ENCODE assay signal across 7 mouse cellular contexts in the genomic region with DNA sequence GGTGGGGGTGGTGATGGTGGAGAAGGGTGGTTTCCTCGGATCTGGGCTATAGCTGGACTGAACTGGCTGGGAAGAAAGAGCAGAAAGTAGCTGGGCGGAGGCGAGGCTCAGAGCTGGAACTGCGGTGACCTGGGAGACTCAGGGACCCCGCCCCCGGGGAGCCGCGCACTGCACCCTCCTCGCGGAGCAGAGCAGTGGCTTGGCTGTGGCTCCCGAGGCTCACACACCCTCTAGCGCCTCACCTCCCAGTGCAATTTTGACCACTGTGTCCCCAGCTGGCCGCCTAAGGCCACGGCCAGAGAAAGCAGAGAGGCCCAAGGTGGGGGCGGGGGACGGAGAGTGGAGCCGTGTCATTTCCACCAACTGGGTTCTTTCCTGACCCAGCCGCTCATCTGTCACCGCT. TPM values are rescaled to one million over a fixed set of nuclear protein-coding genes. Genes with fewer than 3 reads are reported as not detected.
DNase-seq lines count a peak whose midpoint lies in the region; ATAC-seq lines count a peak whose summit lies in the region.

No protein-coding gene starts in this region.

- H3K27me3 ChIP-seq in embryonic facial prominence, embryonic 13.5 days: peaks cover 67% of the 10 kb centered on the region
- H3K27me3 ChIP-seq in hindbrain, embryonic 12.5 days: peaks cover 58% of the 10 kb centered on the region
- peaks cover 74% of the 10 kb centered on the region for H3K27me3 ChIP-seq in midbrain, embryonic 10.5 days (ENCODE audit: low read depth, poor library complexity, severe bottlenecking)

- peak overlapping the region; percentile 44; the same call in 1 of the 2 replicates for H3K9ac ChIP-seq in embryonic facial prominence, embryonic 13.5 days
- peak overlapping the region; percentile 41 for H3K9ac ChIP-seq in hindbrain, embryonic 12.5 days

- no peaks in the 10 kb centered on the region for H3K36me3 ChIP-seq in embryonic facial prominence, embryonic 13.5 days
- H3K36me3 ChIP-seq in hindbrain, embryonic 12.5 days: no peaks in the 10 kb centered on the region
- no peaks in the 10 kb centered on the region for H3K36me3 ChIP-seq in midbrain, embryonic 10.5 days

- under 1% methylated on average over 19 of the region's 19 CpGs for WGBS in embryonic facial prominence, embryonic 13.5 days
- WGBS in hindbrain, embryonic 12.5 days: 1% methylated on average over 18 of the region's 19 CpGs
- 2% methylated on average over 19 of the region's 19 CpGs for WGBS in midbrain, embryonic 10.5 days

- DNase-seq in ovary, adult 18-20 months (ENCODE audit: low spot score): peak; percentile 37
- no peak for DNase-seq in ovary, postnatal 14 days (ENCODE audit: low spot score)
- DNase-seq in midbrain, embryonic 10.5 days (ENCODE audit: low spot score): peak; percentile 50
- no peak for DNase-seq in spleen, adult 18-20 months
- DNase-seq in spleen, postnatal 14 days (ENCODE audit: low spot score in 2 of 2): no peak

- no peak for ATAC-seq in embryonic facial prominence, embryonic 13.5 days (ENCODE audit: insufficient number of reproducible peaks, insufficient read depth, low FRiP score, low TSS enrichment, low read depth)
- peak; percentile 82 for ATAC-seq in hindbrain, embryonic 12.5 days (ENCODE audit: low FRiP score)

- peak overlapping the region; percentile 39 for H3K4me3 ChIP-seq in embryonic facial prominence, embryonic 13.5 days
- H3K4me3 ChIP-seq in hindbrain, embryonic 12.5 days: peak overlapping the region; percentile 32
- peak overlapping the region; percentile 54 for H3K4me3 ChIP-seq in midbrain, embryonic 10.5 days

- H3K9me3 ChIP-seq in embryonic facial prominence, embryonic 13.5 days: no peaks in the 10 kb centered on the region
- H3K9me3 ChIP-seq in hindbrain, embryonic 12.5 days (replicated peaks): no peaks in the 10 kb centered on the region
- no peaks in the 10 kb centered on the region for H3K9me3 ChIP-seq in midbrain, embryonic 10.5 days (replicated peaks)

- H3K4me2 ChIP-seq in embryonic facial prominence, embryonic 13.5 days: peak overlapping the region; percentile 73
- H3K4me2 ChIP-seq in hindbrain, embryonic 12.5 days (replicated peaks): peak overlapping the region; percentile 70

- peaks cover 14% of the 10 kb centered on the region for H3K4me1 ChIP-seq in embryonic facial prominence, embryonic 13.5 days
- peaks cover 14% of the 10 kb centered on the region for H3K4me1 ChIP-seq in hindbrain, embryonic 12.5 days
- peaks cover 18% of the 10 kb centered on the region for H3K4me1 ChIP-seq in midbrain, embryonic 10.5 days

- no peak overlapping the region for H3K27ac ChIP-seq in embryonic facial prominence, embryonic 13.5 days
- peak overlapping the region; percentile 64 for H3K27ac ChIP-seq in hindbrain, embryonic 12.5 days
- H3K27ac ChIP-seq in midbrain, embryonic 10.5 days (replicated peaks): peak overlapping the region; percentile 28

RNA-seq across cellular contexts. Expression of gene Pou4f2, which starts 16.3 kb away (rescaled TPM):
- polyA plus RNA-seq in embryonic facial prominence, embryonic 13.5 days (2015; fragmentation: Nextera tagmentation; extraction: Ambion mirVana): 0.08 TPM in 1 of 2 replicates, not detected in the other
- polyA plus RNA-seq in hindbrain, embryonic 12.5 days (2016; fragmentation: Nextera tagmentation; extraction: Ambion mirVana): 2.6 and 5.0 TPM in 2 replicates
- 0.20 and 0.22 TPM in 2 replicates for polyA plus RNA-seq in midbrain, embryonic 10.5 days (2016; fragmentation: Nextera tagmentation; extraction: Ambion mirVana)

Comparison
In these comparisons a context has a peak if more than half of its experiments do, and no peak if none do; other contexts are left out.
1. DNase-seq: peak in ovary, adult 18-20 months (single experiment) and midbrain, embryonic 10.5 days (single experiment); none in ovary, postnatal 14 days (single experiment), spleen, adult 18-20 months (0 of 2) and spleen, postnatal 14 days (0 of 2).
2. Peak in every context shown above with its lines, with median percentiles within 50 percentile points of each other: H3K4me3 ChIP-seq.